Mouse (Mus musculus) ovary, adult 18-20 months (tissue): ENCODE data around the gene Atp2a2.

Experiments used
- DNase-seq: peaks from one replicate; pipeline ENCODE4 v3.0.0; 2022; ENCODE audit warnings: low spot score, mixed read lengths

The Atp2a2 gene

GRCm38 (mm10) chr5:122502077-122502941, at the start of gene Atp2a2:
Gene Atp2a2, minus strand, starts transcription at chr5:122502225.
- DNase-seq: peak; percentile 88

DNA sequence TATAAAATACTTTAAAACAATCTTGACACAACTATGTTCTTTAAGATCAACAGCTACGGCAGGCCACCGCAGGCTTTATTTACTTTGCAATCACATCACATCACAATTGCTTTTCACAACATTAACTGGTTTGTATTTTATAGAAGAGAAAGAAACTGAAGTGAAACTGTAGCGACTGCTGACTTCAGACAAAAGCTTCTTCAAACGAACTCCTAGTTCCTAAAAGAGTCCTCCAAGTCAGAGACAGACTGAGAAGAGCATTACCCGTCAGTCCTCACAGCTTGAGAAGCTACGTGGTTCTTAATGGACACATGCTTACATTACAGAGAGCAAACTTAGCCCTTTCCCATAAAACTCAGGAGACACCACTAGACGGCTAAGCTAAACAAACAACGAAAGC, 48.4 kb upstream of the Atp2a2 start:
- no peak for DNase-seq

DNA sequence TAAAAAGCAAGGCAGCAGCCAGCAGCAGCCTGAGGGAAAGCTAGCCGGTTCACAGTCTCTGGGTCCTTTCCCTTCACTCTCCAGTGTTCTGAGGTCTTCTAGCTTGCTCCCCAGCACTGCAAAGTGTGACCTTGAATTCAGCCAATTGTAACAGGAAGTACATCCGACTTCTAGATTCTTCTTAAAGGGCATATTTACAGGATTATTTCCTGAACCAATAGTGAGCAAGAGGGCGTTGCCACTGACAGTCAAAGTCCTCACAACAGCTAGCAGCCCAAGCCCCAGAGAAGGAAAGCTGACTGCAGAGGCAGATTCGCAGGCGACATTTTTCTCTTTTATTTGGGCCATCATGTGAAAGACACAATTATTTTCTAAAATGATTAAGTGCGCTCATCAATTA, 46.6 kb upstream of the Atp2a2 start:
- DNase-seq: no peak

DNA sequence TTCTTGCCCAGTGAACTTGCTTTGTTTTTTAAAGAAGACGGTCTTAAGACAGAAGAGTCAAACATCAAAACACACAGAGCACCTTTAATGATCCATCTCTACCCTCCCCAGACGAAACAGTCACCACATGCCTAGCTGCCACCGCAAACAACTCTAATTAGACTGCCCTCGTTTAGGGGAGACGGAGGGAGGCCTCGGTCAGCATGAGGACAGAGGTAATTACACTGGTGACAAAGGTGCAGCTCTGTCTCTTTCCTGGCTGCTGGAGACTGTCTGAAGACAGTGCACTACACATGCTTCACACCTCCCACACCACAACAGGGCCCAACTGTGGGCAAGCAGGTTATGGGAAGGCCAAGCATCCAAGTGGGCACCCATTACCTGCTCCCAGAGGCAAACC, 45.8 kb upstream of the Atp2a2 start:
- DNase-seq: no peak

GRCm38 (mm10) chr5:122547251-122547714, 45.3 kb upstream of the Atp2a2 start:
- DNase-seq: no peak

DNA sequence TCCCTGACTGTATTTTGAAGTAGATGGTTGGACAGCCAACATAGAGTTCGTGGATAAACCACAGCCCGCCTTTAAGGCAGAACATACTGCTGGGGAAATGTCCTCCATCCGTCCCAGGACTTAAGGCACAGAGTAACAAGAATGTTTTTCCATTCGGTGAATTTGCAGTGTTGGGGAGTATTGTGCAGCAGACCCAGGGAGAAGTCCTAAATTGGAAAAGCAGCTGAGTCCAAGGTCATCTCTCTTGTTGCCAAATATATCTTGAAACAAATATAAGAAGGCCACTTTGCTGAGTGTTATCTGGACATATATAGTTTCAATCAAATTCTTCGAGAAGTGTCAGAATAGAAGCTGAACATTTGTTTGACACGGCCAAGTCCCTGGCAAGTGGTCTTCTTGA, 41.4 kb upstream of the Atp2a2 start:
- DNase-seq: no peak

DNA sequence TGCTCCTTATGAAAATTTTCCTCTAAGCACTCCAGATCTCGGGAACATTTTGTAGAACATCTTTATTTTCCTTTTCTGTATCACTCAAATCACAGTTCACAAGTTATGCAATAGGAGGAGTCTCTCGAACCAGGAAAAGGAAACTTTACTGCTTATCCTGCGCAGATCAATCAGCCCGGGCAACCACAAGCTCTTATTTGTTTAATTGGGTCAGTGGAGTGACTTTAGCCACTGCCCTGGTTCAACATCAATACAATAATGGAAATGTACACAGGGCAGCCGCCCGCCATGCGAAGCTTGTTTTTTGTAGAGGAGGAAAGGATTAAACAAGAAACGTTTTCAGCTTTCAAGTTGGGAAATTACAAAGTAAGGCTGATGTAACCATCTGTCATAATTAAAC, 39.8 kb upstream of the Atp2a2 start:
- DNase-seq: no peak

DNA sequence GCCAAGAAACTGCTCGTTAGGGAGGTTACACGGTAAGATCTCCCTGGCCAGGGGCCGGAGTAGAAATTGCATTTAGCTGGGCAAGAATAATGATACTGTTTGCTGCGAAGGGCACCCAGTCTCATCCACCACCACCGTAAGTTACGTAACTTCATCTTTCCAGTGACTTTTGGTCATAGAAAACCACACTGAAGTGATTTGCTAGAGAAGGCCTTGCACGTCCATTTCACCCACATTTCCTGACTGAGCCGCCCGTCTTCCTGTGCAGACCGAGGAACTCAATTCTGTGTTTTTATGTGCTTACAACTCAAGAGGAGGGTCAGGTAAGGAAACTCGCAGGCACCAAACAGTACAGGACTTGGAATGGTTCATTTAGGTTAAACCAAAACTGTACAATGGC, 36.1 kb upstream of the Atp2a2 start:
- DNase-seq: no peak

DNA sequence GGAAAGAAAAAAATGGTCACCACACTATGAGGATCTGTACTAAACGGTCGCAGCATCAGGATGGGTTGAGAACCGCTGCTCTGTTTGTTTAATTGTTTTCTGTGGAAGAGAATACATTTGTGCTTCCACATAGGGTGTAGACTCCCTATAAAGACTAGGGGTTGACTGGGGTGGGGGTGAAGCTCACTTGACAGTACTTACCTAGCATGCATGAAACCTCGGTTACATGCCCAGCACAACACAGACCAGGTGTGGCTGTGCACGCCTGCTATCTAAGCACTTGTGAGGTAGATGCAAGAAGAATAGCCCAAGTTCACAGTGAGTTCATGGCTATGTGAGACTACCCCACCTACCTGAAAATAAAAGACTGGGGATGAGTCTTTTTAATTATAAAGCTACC, 35.6 kb upstream of the Atp2a2 start:
- DNase-seq: no peak

DNA sequence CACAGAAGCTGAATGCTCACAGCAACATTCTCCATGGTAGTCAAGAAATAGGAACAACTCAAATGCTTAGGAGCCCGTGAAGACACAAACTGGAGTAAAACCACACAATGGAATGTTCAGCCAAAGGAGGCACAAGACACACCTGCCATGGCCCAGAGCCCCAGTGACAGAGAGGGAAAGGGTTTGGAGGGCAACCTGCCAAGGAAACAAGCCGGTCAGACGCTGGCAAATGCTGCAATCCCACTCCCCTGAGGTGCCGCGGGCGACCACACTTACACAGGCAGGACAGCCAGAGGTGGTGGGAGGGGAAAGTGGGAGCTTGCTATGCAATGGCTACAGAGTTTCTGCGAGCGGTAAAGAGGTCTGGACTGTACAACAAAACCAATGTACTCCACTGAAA, 31.9 kb upstream of the Atp2a2 start:
- DNase-seq: no peak

DNA sequence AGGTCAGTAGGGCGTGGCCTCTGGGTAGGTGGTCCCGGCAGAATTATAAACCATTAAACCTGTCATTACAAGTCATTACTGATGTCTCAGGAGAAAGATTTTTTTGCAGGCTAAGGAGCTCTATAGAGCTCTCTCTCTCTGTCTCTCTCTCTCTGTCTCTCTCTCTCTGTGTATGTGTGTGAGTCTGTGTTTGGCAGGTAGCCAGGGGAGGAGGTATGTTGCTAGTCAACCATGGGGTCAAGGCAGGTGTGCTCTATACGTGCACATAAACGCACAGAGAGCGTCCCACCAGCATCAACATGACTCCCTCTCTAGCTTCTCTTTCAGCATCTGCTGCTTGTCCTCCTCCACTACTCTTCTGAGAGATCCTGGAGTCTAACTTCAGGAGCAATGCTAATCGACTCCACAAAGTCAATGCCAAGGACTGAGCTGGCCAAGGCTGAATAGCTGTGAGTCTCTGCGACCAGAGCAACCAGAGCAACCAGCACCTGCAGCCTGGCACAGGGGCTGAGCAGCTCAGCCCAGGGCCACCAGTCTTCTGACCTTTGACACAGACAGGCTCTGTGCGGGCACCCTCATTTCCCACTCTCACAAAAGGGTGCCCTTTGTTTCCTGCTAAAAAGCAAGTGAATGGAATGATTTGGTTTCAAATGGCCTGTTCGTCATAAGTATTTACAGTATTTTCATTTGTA, 28.0 kb upstream of the Atp2a2 start:
- no peak for DNase-seq

- DNase-seq: peak; percentile 64
Measured at GRCm38 (mm10) chr5:122529316-122529715, 27.3 kb upstream of the Atp2a2 start.

DNA sequence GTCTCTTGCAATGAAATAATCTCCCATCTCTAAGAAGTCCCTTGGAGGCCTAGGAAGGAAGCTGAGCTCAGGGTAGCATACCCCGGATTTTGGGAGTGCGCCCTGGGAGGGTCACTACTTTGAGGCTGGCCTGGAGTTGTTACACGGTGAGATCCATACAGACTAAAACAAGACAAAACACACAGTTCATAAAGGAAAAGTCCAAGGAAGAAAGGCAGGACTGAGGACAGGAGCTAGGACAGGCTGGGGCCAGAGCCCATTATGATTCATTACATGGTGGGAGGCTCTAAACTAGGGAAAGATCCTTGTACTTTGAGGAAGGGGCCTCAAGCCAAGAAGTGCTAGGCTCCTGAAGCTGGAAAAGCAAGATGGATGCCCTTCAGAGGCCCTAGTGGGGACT, 26.6 kb upstream of the Atp2a2 start:
- DNase-seq: no peak

- no peak for DNase-seq
Measured at GRCm38 (mm10) chr5:122527761-122528160, 25.7 kb upstream of the Atp2a2 start.

DNA sequence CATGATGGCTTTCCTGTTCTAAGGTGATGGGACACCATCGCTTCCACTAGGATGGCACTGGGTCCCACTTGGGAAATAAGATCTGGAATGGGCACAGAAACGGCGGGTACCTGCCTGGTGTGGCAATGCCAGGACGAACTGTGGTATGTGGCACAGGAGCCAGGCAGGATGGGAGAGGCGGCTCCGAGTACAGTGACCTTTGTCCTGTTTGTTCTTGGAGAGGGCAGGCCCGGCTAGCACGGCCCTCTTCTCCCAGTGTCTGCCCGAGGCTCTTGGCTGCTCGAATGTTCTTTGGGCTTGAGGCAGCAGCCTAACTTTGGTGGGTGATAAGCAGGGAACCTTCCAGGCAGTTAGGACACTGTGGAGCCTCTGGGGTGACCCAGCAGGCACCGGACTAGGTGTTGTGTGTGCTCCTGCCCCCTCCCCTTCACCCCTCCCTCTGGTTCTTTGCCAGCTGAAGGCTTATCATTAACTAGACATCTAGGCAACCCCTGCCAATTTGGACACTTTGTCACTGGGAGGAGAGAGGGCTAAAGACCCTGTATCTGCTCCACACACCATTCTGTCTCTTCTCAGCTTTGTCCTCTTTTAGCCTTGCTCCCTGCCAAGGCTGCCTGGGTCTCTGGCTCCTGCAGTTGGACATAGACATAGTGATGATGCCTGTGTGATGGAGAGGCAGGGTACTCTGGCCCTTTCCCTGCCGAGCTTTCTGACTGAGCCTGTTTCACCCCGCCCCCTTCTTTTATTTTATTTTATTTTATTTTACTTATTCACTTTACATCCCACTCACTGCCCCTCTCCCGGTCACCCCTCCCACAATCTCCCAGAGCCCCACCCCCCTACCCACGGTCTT, 25.1 kb upstream of the Atp2a2 start:
- DNase-seq: no peak

DNA sequence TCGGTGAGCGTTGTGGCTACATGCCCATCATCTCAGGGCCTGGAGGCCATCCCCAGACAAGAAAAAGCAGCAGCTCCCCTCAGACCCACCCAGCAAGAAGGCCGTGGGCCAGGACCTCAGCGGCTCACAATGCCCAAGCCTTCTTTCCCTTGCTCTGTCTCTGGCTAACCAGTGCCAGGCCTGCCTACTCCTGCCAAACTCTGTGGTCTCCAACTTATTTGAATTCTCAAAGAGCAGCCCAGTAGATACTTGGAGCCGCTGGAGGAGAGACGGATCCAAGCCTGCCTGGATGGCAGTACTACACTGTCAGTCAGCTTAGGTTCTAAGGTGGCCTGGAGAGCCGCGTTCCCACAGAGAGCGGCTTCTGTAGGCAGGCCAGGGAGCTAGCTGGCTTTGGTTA, 24.4 kb upstream of the Atp2a2 start:
- DNase-seq: no peak

GRCm38 (mm10) chr5:122525238-122525931, 23.4 kb upstream of the Atp2a2 start:
- DNase-seq: no peak

- no peak for DNase-seq
Measured at GRCm38 (mm10) chr5:122524854-122525237, 22.8 kb upstream of the Atp2a2 start.

DNA sequence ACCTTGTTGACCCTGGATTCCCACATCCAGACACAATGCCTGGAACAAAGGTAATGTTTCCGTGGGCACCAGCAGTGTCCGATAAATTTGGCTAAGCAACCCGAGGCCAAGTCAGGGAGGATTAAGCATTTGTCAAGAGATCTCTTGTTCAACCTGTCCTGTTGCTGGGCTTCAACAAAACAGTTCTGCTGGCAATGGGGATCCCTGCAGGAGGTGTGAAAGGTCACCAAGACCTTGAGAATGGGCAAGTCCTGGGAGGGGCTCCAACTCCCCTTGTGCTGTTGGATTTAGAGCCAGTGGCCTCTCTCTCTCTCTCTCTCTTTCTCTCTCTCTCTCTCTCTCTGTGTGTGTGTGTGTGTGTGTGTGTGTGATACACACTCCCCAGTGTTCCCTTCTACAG, 22.2 kb upstream of the Atp2a2 start:
- no peak for DNase-seq

GRCm38 (mm10) chr5:122521130-122521473, 19.1 kb upstream of the Atp2a2 start:
- no peak for DNase-seq

DNA sequence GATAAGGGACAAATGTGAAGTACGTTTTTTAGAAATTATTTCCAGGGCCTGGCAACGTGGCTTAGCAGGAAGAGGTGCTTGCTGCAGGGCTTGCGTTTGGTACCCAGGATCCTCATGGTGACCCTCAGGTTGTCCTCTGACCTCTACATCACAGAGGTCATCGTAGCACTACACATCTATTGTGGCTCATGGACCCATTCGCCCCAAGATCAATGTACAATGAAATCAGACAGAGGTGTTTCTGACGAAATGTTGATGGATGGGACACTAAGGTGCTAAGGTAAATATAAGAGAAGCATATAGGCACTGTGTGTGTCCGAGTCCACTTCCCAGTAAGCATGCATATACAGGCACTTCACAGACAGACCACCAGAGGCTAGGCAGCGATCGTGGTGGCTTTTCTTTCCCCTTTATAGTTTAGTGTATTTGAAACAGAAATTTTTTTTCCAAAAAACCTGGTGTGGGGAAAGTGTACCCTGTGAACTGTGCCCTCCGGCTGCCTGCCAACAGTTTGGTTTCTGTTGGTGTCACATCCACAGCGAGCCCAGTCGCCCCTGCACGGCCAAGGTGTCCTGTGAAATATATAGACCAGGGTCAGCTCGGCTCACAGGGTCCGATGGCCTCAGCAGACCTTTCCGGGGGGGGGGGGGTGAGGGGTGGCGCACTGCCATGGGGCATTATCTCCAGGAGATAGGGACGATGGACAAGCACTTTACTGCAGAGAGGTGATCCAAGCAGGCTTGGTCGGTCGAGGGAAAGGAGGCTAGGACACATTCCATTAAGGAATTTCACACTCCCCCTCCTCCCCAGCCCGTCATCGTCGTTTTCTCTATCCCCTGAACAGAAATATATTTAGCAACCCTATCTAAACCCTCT, 18.5 kb upstream of the Atp2a2 start:
- DNase-seq: no peak
